Mouse (Mus musculus) lung, embryonic 14.5 days (tissue): ENCODE results near the gene Ilf2. TPM values are rescaled to one million over a fixed set of nuclear protein-coding genes. Genes with fewer than 3 reads are reported as not detected.

Experiments used
- ATAC-seq: fragments of 200-750 bp; cut with Nextera tagmentation; 2 replicates; pipeline ENCODE4 v1.8.0; 2017; ENCODE audit warnings: mild to moderate bottlenecking, moderate TSS enrichment, moderate library complexity; ENCODE audit not compliant: insufficient read depth
- DNase-seq: peaks from one replicate; pipeline ENCODE4 v3.0.0-alpha.2; 2015
- H3K27ac ChIP-seq: fragments of 300-500 bp; sonication (generic); 2 replicates; pipeline ENCODE4 v1.5.1; 2014; ENCODE audit warnings: low read depth, mild to moderate bottlenecking, moderate library complexity
- H3K27me3 ChIP-seq: fragments of 300-500 bp; sonication (generic); 2 replicates; pipeline ENCODE4 v1.6.1; 2014; ENCODE audit warnings: low read length, control low read depth; ENCODE audit not compliant: insufficient read depth
- H3K36me3 ChIP-seq: fragments of 300-500 bp; sonication (generic); 2 replicates; pipeline ENCODE4 v1.6.1; 2014; ENCODE audit warnings: control low read depth; ENCODE audit not compliant: insufficient read depth
- H3K4me1 ChIP-seq: fragments of 300-500 bp; sonication (generic); 2 replicates; pipeline ENCODE4 v1.6.1; 2014; ENCODE audit warnings: antibody characterized with exemption, control low read depth; ENCODE audit not compliant: insufficient read depth
- H3K4me2 ChIP-seq: fragments of 300-500 bp; sonication (generic); 2 replicates; pipeline ENCODE4 v1.6.1; 2014; ENCODE audit warnings: mild to moderate bottlenecking
- H3K4me3 ChIP-seq: fragments of 300-500 bp; sonication (generic); 2 replicates; pipeline ENCODE4 v1.5.1; 2014; ENCODE audit warnings: low read depth, low read length
- H3K9ac ChIP-seq: fragments of 300-500 bp; sonication (generic); 2 replicates; pipeline ENCODE4 v1.6.1; 2014
- H3K9me3 ChIP-seq: fragments of 300-500 bp; sonication (generic); 2 replicates; pipeline ENCODE4 v1.6.1; 2016; ENCODE audit warnings: low read depth, low read length, control low read depth
- CTCF ChIP-seq: IDR thresholded peaks from 2 replicates; pipeline ENCODE4 v1.5.1; 2016; ENCODE audit warnings: antibody characterized with exemption, low read depth
- WGBS: fragments of 180-500 bp; shearing (Covaris S2); extraction: QIAGEN DNeasy Blood & Tissue Kit; methylation state at CpG from one replicate; pipeline ENCODE4 v1.1.7; 2014; 5-methylcytosine and 5-hydroxymethylcytosine counted together
- polyA plus RNA-seq: library from polyadenylated mRNA; unstranded; fragments of >200 nt; fragmentation: Nextera tagmentation; extraction: Ambion mirVana; gene quantifications from 2 replicates; pipeline ENCODE4 v1.2.1, GENCODE M21; 2014

Ilf2 gene
- polyA plus RNA-seq, 1 experiment from 2014 or later, result 240 TPM

GRCm38 (mm10) chr3:90461935-90462334 lies 14.0 kb upstream of the Ilf2 start:
- Histone ChIP-seq H3K27ac (no peak overlapping the region), H3K9me3 (no peaks in the 10 kb centered on the region), H3K36me3 (no peaks in the 10 kb centered on the region), H3K4me2 (no peak overlapping the region), H3K9ac (no peak overlapping the region), H3K27me3 (peaks cover 32% of the 10 kb centered on the region), H3K4me3 (no peak overlapping the region), H3K4me1 (peaks cover 4% of the 10 kb centered on the region; the same call in 1 of the 2 replicates)
- DNase-seq (no peak), ATAC-seq (no peak)
- no peak for TF ChIP-seq CTCF
- 88% methylated on average over 3 of the region's 3 CpGs for WGBS

GRCm38 (mm10) chr3:90462579-90462978 lies 13.3 kb upstream of the Ilf2 start:
- Histone ChIP-seq H3K4me1 (peaks cover 4% of the 10 kb centered on the region; the same call in 1 of the 2 replicates), H3K4me3 (0 out of 2 replicates have a peak overlapping the region, but pooled peaks have one; percentile 3), H3K9ac (no peak overlapping the region; the same call in 1 of the 2 replicates), H3K9me3 (no peaks in the 10 kb centered on the region), H3K4me2 (peak overlapping the region; percentile 93), H3K27ac (no peak overlapping the region), H3K36me3 (no peaks in the 10 kb centered on the region), H3K27me3 (peaks cover 32% of the 10 kb centered on the region)
- ATAC-seq, result no peak
- peak; percentile 15 for DNase-seq
- 0 out of 2 replicates have a peak, but pooled peaks have one; percentile 9 for TF ChIP-seq CTCF
- WGBS, result 30% methylated on average over 7 of the region's 7 CpGs

- Histone ChIP-seq H3K9ac (peak overlapping the region; percentile 62), H3K36me3 (no peaks in the 10 kb centered on the region), H3K9me3 (no peaks in the 10 kb centered on the region), H3K4me3 (peak overlapping the region; percentile 57), H3K27ac (no peak overlapping the region), H3K27me3 (peaks cover 32% of the 10 kb centered on the region), H3K4me2 (peak overlapping the region; percentile 93), H3K4me1 (peaks cover 4% of the 10 kb centered on the region; the same call in 1 of the 2 replicates)
- ATAC-seq (peak; percentile 4), DNase-seq (peak; percentile 53)
- no peak for TF ChIP-seq CTCF
- 10% methylated on average over 37 of the region's 37 CpGs for WGBS
Observed at GRCm38 (mm10) chr3:90464552-90465080, 11.3 kb upstream of the Ilf2 start.

- no peak for TF ChIP-seq CTCF
- Histone ChIP-seq H3K27me3 (peaks cover 32% of the 10 kb centered on the region), H3K4me1 (peaks cover 4% of the 10 kb centered on the region; the same call in 1 of the 2 replicates), H3K4me2 (peak overlapping the region; percentile 93), H3K4me3 (peak overlapping the region; percentile 57), H3K9me3 (no peaks in the 10 kb centered on the region), H3K9ac (peak overlapping the region; percentile 62), H3K36me3 (no peaks in the 10 kb centered on the region), H3K27ac (no peak overlapping the region; the same call in 1 of the 2 replicates)
- DNase-seq (peak; percentile 47), ATAC-seq (peak; percentile 31)
- WGBS, result under 1% methylated on average over 75 of the region's 75 CpGs
Observed at GRCm38 (mm10) chr3:90465081-90465685, 10.7 kb upstream of the Ilf2 start.

- WGBS, result under 1% methylated on average over 43 of the region's 49 CpGs
Observed at GRCm38 (mm10) chr3:90465686-90466310, 10.1 kb upstream of the Ilf2 start, which contains the start of gene Npr1. Gene Npr1, minus strand, starts transcription at chr3:90465866.

GRCm38 (mm10) chr3:90466311-90466766 lies 9.6 kb upstream of the Ilf2 start:
- DNase-seq (peak; percentile 93), ATAC-seq (peak; percentile 60)
- H3K27ac ChIP-seq, result peak overlapping the region; percentile 50; the same call in 1 of the 2 replicates
- H3K9me3 ChIP-seq, result no peaks in the 10 kb centered on the region
- H3K9ac ChIP-seq, result peak overlapping the region; percentile 47
- H3K4me3 ChIP-seq, result peak overlapping the region; percentile 57
- under 1% methylated on average over 15 of the region's 15 CpGs for WGBS
- H3K4me2 ChIP-seq, result peak overlapping the region; percentile 93
- no peaks in the 10 kb centered on the region for H3K36me3 ChIP-seq
- H3K27me3 ChIP-seq, result peaks cover 32% of the 10 kb centered on the region
- peak; percentile 90 for TF ChIP-seq CTCF
- peaks cover 4% of the 10 kb centered on the region; the same call in 1 of the 2 replicates for H3K4me1 ChIP-seq

More at GRCm38 (mm10) chr3:90465686-90466310, 10.1 kb upstream of the Ilf2 start, which contains the start of gene Npr1:
- Histone ChIP-seq H3K36me3 (no peaks in the 10 kb centered on the region), H3K9me3 (no peaks in the 10 kb centered on the region), H3K4me3 (peak within 1 kb of the TSS; percentile 57), H3K4me2 (peak within 1 kb of the TSS; percentile 93), H3K27ac (peak within 1 kb of the TSS; percentile 50; the same call in 1 of the 2 replicates), H3K4me1 (peaks cover 4% of the 10 kb centered on the region; the same call in 1 of the 2 replicates), H3K9ac (peak within 1 kb of the TSS; percentile 62), H3K27me3 (peaks cover 32% of the 10 kb centered on the region)
- ATAC-seq, result peak; percentile 65
- DNase-seq, result peak; percentile 67
- TF ChIP-seq CTCF, result no peak
